Mouse (Mus musculus) stomach, embryonic 16.5 days (tissue): ENCODE measurements around the gene Stxbp6. TPM values are rescaled to one million over a fixed set of nuclear protein-coding genes. Genes with fewer than 3 reads are reported as not detected.

Experiments used
- ATAC-seq: fragments of 200-750 bp; cut with Nextera tagmentation; 2 replicates; pipeline ENCODE4 v1.8.0; 2017; ENCODE audit warnings: moderate number of reproducible peaks, moderate TSS enrichment; ENCODE audit not compliant: insufficient read depth, low FRiP score
- H3K27ac ChIP-seq: fragments of 300-500 bp; sonication (generic); 2 replicates; pipeline ENCODE4 v1.5.1; 2014; ENCODE audit warnings: low read length
- H3K27me3 ChIP-seq: fragments of 300-500 bp; sonication (generic); 2 replicates; pipeline ENCODE4 v1.6.1; 2014; ENCODE audit warnings: low read length, control low read depth, mixed read lengths; ENCODE audit not compliant: control insufficient read depth, insufficient read depth
- H3K36me3 ChIP-seq: fragments of 300-500 bp; sonication (generic); 2 replicates; pipeline ENCODE4 v1.6.1; 2014; ENCODE audit warnings: low read length; ENCODE audit not compliant: control insufficient read depth, insufficient read depth
- H3K4me1 ChIP-seq: fragments of 300-500 bp; sonication (generic); 2 replicates; pipeline ENCODE4 v1.6.1; 2014; ENCODE audit warnings: low read length, control low read depth, mixed read lengths; ENCODE audit not compliant: control insufficient read depth, insufficient read depth
- H3K4me2 ChIP-seq: fragments of 300-500 bp; sonication (generic); 2 replicates; pipeline ENCODE4 v1.6.1; 2014; ENCODE audit warnings: low read depth, low read length, mixed read lengths
- H3K4me3 ChIP-seq: fragments of 300-500 bp; sonication (generic); replicated peaks from 2 replicates; pipeline ENCODE4 v1.5.1; 2014; ENCODE audit warnings: mild to moderate bottlenecking, low read length
- H3K9ac ChIP-seq: fragments of 300-500 bp; sonication (generic); 2 replicates; pipeline ENCODE4 v1.6.1; 2014; ENCODE audit warnings: low read length
- H3K9me3 ChIP-seq: fragments of 300-500 bp; sonication (generic); replicated peaks from 2 replicates; pipeline ENCODE4 v1.6.1; 2016; ENCODE audit warnings: low read length, control low read depth; ENCODE audit not compliant: control insufficient read depth
- WGBS: fragments of 180-500 bp; shearing (Covaris S2); extraction: QIAGEN DNeasy Blood & Tissue Kit; methylation state at CpG from one replicate; pipeline ENCODE4 v1.1.7; 2014; 5-methylcytosine and 5-hydroxymethylcytosine counted together
- polyA plus RNA-seq: library from polyadenylated mRNA; unstranded; fragments of >200 nt; fragmentation: Nextera tagmentation; extraction: Ambion mirVana; gene quantifications from 2 replicates; pipeline ENCODE4 v1.2.1, GENCODE M21; 2015

Gene Stxbp6
- polyA plus RNA-seq, 1 experiment from 2014 or later: 23.3 TPM

DNA sequence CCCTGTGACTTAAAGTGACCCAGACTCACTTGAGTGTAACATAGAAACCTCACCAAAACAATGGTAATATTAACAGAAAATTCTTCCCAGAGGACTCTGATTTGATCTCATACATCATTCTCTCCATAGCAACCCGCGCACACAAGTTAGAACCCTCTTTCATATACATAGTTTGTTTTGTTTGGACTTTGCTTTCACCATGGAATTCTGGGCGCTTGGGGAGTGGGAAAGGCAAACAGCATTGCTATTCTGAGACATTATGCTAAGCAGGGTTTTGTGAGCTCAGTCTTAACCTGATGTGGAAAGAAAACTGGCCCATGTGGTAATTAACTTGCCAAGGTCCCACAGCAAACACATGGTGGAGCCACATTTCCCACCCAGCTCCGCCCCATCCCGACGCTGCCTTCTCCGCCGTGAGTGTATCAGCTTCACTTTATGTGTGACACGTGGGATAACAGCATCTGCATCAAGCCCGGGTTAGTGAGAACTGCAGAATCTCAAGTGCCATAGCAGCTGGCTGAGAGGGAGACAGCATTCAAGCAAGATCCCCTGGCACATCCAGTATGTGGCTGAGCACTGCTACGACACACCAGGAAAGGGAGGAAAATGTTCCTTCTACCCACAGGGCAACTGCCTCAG lies 7.3 kb downstream of the Stxbp6 start:
- peak overlapping the region; percentile 8 for H3K4me3 ChIP-seq
- ATAC-seq: peak; percentile 54; the same call in 1 of the 2 replicates
- H3K9ac ChIP-seq: peak overlapping the region; percentile 54
- H3K4me1 ChIP-seq: peaks cover 19% of the 10 kb centered on the region
- H3K4me2 ChIP-seq: peak overlapping the region; percentile 45
- no peaks in the 10 kb centered on the region for H3K27me3 ChIP-seq
- H3K27ac ChIP-seq: peak overlapping the region; percentile 64
- 21% methylated on average over 11 of the region's 11 CpGs for WGBS
- no peaks in the 10 kb centered on the region for H3K36me3 ChIP-seq
- 0 out of 2 replicates have a peak, but pooled peaks cover 4% of the 10 kb centered on the region for H3K9me3 ChIP-seq

DNA sequence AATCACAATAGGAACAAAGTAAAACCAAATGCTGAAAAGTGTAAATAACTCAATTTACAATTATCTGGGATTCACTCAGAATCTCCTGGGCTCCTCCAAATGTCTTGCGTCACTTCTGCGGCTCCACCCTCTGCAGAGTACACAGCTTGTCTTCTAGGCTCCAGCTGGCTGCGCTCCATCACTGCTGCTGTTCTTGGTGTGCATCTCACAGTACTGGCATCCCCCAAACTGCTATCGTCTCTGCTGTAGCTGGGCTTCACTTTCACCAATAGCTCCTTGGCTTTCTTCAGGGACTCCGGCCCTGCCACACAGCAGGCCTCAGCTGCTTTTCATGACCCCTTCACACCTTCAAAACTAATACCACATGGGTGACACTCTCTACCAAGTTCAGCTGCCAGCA lies 10.9 kb downstream of the Stxbp6 start:
- 0 out of 2 replicates have a peak, but pooled peaks cover 4% of the 10 kb centered on the region for H3K9me3 ChIP-seq
- no peak overlapping the region for H3K4me2 ChIP-seq
- ATAC-seq: no peak
- H3K27me3 ChIP-seq: no peaks in the 10 kb centered on the region
- H3K4me3 ChIP-seq: no peak overlapping the region
- H3K4me1 ChIP-seq: peaks cover 26% of the 10 kb centered on the region
- no peak overlapping the region for H3K9ac ChIP-seq
- H3K36me3 ChIP-seq: no peaks in the 10 kb centered on the region
- no peak overlapping the region for H3K27ac ChIP-seq
- WGBS: 68% methylated on average over 5 of the region's 5 CpGs

DNA sequence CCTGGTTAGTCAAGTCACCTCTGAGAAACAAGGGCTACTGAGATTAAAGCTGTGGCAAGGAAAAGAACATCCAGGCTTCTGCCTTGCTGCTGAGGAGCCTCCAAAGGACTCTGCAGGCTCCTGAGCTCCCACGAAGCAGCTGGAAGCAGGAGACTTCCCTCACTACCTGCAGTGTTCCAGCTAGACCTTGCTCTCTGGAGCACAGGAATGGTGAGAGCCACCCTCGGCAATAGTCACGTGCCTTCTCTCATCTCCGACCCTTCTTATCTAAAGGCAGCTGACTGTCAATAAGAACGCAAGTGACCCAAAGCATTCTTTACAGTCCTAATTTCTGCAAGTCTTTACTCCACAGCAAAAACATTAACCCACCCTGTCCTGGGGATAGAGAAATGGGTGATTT lies 13.2 kb downstream of the Stxbp6 start:
- H3K4me2 ChIP-seq: no peak overlapping the region
- peaks cover 11% of the 10 kb centered on the region for H3K4me1 ChIP-seq
- ATAC-seq: no peak
- no peak overlapping the region for H3K9ac ChIP-seq
- H3K27ac ChIP-seq: peak overlapping the region; percentile 54
- no peak overlapping the region for H3K4me3 ChIP-seq
- 0 out of 2 replicates have a peak, but pooled peaks cover 4% of the 10 kb centered on the region for H3K9me3 ChIP-seq
- WGBS: 34% methylated on average over 5 of the region's 5 CpGs
- H3K36me3 ChIP-seq: no peaks in the 10 kb centered on the region
- no peaks in the 10 kb centered on the region for H3K27me3 ChIP-seq

DNA sequence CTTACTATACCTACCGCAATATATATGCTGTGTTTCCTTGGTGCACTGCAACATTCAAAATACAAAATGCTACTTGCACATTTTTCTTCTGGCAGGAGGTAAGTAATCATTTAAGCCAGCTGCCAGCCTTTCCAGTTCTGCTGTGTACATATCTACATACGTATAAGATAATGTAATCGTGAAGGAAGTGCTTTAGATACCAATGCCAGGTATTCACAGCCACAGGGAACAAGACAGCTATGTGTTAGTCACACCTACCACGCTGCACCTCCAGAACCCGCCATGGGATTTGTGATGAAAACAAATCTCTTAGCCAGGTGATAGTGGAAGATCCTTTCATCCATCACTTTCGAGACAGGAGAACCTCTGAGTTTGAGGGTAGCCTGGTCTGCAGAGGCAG lies 13.7 kb downstream of the Stxbp6 start:
- 55% methylated on average over 6 of the region's 6 CpGs for WGBS
- no peak overlapping the region for H3K4me2 ChIP-seq
- ATAC-seq: peak; percentile 92

DNA sequence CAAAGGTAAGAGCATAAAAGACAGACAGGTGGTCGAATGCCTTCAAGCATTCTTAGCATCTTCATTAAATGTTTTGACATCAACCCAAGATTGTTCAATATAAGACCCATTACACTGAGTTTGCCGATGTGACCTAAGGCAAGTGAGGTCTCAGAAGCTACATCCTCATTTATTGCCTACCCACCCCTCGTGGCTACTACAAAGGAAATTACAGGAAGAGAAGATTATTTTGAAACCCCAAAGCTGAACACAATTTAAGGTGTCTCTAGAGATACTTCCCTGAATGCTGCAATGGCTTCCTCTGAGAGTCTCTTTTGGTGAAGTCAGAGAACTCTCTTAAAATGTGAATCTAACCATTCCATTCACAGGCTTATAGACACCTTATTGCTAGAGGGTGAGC lies 16.5 kb downstream of the Stxbp6 start:
- Histone ChIP-seq H3K4me1 (peaks cover 15% of the 10 kb centered on the region), H3K9me3 (0 out of 2 replicates have a peak, but pooled peaks cover 3% of the 10 kb centered on the region), H3K9ac (no peak overlapping the region), H3K36me3 (no peaks in the 10 kb centered on the region), H3K4me2 (no peak overlapping the region), H3K27me3 (no peaks in the 10 kb centered on the region), H3K4me3 (no peak overlapping the region), H3K27ac (no peak overlapping the region)
- ATAC-seq: no peak
- WGBS: 79% methylated on average over 3 of the region's 3 CpGs

More for the DNA sequence above, 13.7 kb downstream of the Stxbp6 start:
- peak overlapping the region; percentile 54 for H3K27ac ChIP-seq
- no peak overlapping the region for H3K4me3 ChIP-seq
- H3K27me3 ChIP-seq: no peaks in the 10 kb centered on the region
- no peak overlapping the region for H3K9ac ChIP-seq
- peaks cover 11% of the 10 kb centered on the region for H3K4me1 ChIP-seq
- H3K36me3 ChIP-seq: no peaks in the 10 kb centered on the region
- H3K9me3 ChIP-seq: 0 out of 2 replicates have a peak, but pooled peaks cover 4% of the 10 kb centered on the region

DNA sequence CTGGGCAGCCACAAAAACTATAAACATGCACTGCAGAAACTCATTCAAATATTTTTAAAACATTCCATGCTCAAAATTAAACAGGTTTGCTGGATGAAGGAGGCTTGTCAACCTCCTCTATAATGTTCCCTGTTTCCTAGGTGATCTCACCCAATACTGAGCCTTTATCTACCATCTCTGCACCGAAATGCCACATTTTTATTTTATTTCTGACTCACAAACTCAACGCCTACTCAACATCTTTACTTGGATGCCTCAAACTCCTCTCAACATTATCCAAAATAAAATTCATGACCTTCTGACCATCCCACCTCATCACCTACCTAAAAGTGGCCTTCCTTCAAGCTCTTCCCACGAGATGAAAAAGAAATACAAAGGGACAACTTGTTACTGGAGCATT lies 18.1 kb downstream of the Stxbp6 start:
- no peaks in the 10 kb centered on the region for H3K27me3 ChIP-seq
- no peak overlapping the region for H3K4me3 ChIP-seq
- no peak overlapping the region for H3K9ac ChIP-seq
- H3K9me3 ChIP-seq: no peaks in the 10 kb centered on the region
- H3K4me2 ChIP-seq: no peak overlapping the region
- no peaks in the 10 kb centered on the region for H3K36me3 ChIP-seq
- no peak overlapping the region for H3K27ac ChIP-seq
- ATAC-seq: no peak
- 82% methylated on average over 3 of the region's 3 CpGs for WGBS
- peaks cover 13% of the 10 kb centered on the region for H3K4me1 ChIP-seq

DNA sequence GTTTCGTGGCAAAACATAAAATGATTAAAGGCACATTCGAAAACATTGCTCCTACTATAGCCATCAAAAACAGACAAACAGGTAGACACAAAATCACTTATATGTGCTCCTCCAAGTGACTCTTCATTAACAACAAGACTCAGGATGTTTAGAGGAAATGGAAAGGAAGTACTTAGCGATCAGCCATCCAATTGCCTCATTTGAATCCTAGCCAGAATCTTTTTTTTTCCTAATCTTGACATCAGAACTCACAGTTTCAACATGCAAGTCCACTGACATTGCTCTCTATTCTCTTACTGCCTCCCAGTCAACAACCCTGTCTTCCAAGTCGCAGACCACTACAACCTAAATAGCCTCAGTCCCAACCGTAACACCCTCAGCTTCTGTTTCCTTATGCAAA lies 21.2 kb downstream of the Stxbp6 start:
- 86% methylated on average over 5 of the region's 5 CpGs for WGBS
- no peak overlapping the region for H3K4me2 ChIP-seq
- no peak for ATAC-seq
- no peak overlapping the region for H3K4me3 ChIP-seq
- no peak overlapping the region for H3K9ac ChIP-seq
- H3K4me1 ChIP-seq: 0 out of 2 replicates have a peak, but pooled peaks cover 7% of the 10 kb centered on the region
- H3K36me3 ChIP-seq: no peaks in the 10 kb centered on the region
- no peaks in the 10 kb centered on the region for H3K9me3 ChIP-seq
- no peaks in the 10 kb centered on the region for H3K27me3 ChIP-seq
- no peak overlapping the region for H3K27ac ChIP-seq

DNA sequence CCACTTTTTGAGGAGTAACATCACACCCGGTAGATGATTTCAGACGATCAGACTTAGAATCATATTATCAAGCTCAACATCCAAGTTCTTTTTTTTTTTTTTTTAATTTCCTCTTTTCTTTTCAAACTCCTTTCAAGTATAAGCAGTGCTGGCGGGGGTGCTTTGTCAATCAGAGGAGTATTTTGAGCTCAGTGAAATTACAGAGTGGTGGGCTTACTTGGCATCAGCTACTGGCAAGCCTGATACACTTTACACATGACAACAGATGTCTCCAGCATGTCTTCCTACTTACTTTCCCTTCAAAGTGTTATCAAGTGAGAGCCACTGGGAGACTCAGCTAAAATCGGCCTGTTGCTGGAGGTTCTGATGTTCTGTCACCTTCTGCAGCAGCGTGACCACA lies 21.6 kb downstream of the Stxbp6 start:
- Histone ChIP-seq H3K36me3 (no peaks in the 10 kb centered on the region), H3K4me1 (0 out of 2 replicates have a peak, but pooled peaks cover 7% of the 10 kb centered on the region), H3K27me3 (no peaks in the 10 kb centered on the region), H3K27ac (no peak overlapping the region), H3K9ac (no peak overlapping the region), H3K4me2 (no peak overlapping the region), H3K9me3 (no peaks in the 10 kb centered on the region), H3K4me3 (no peak overlapping the region)
- 81% methylated on average over 5 of the region's 5 CpGs for WGBS
- ATAC-seq: no peak

DNA sequence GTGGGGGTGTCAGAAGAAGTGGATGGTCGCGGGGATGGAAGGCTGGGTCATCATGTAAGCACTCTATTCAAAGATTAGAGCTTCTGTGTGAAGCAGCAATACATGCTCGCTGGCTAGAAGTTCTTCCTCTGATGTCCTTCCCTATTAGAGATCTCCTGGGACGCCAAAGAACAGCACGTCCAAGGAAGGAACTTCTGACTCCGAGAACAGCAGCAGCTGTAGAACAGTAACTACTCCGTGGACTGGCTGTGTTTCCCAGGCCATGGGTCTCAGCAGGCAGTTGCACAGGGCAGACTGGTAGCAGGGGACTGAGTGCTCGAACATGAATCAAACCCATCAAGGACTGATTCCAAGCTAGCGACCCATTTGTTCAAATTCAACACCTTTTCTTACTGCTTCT lies 24.6 kb downstream of the Stxbp6 start:
- WGBS: 74% methylated on average over 9 of the region's 9 CpGs
- H3K4me2 ChIP-seq: no peak overlapping the region

More for the DNA sequence above, 24.6 kb downstream of the Stxbp6 start:
- no peak overlapping the region for H3K4me3 ChIP-seq
- H3K9me3 ChIP-seq: no peaks in the 10 kb centered on the region
- ATAC-seq: no peak
- no peak overlapping the region for H3K9ac ChIP-seq
- H3K27me3 ChIP-seq: no peaks in the 10 kb centered on the region; the same call in 1 of the 2 replicates
- H3K4me1 ChIP-seq: peaks cover 2% of the 10 kb centered on the region; the same call in 1 of the 2 replicates
- H3K27ac ChIP-seq: no peak overlapping the region
- no peaks in the 10 kb centered on the region for H3K36me3 ChIP-seq
